Mouse (Mus musculus) MEL (cell line): ENCODE results near the gene Kdr. TPM values are rescaled to one million over a fixed set of nuclear protein-coding genes. Genes with fewer than 3 reads are reported as not detected.

Experiments used
- DNase-seq: peaks from one replicate; pipeline ENCODE4 v3.0.0; 2011; ENCODE audit warnings: low read depth, low spot score
- H3K27ac ChIP-seq: 2 replicates; pipeline ENCODE4 v1.5.1; 2012; ENCODE audit warnings: low read depth, mild to moderate bottlenecking, control low read depth, low read length, moderate library complexity; ENCODE audit not compliant: control insufficient read depth
- H3K27me3 ChIP-seq, 2 experiments: fragments of 150-350 bp in 1 of 2; sonication (generic) in 1 of 2; 2 replicates each; pipeline ENCODE4 v1.6.1; 2012; ENCODE audit warnings: low read length in 2 of 2, mild to moderate bottlenecking in 2 of 2, improper control_type of control experiment in 1 of 2, moderate library complexity in 1 of 2; ENCODE audit not compliant: insufficient read depth in 2 of 2, control insufficient read depth in 1 of 2
- H3K36me3 ChIP-seq, 2 experiments: 2 replicates each; pipeline ENCODE4 v1.6.1; 2012 to 2014; ENCODE audit warnings: low read length in 2 of 2, improper control_type of control experiment in 1 of 2, inconsistent platforms in 1 of 2, mild to moderate bottlenecking in 1 of 2; ENCODE audit not compliant: insufficient read depth in 2 of 2, control insufficient read depth in 1 of 2
- H3K4me1 ChIP-seq, 2 experiments: fragments of 150-350 bp in 1 of 2; sonication (generic) in 1 of 2; 2 replicates each; pipeline ENCODE4 v1.6.1; 2012; ENCODE audit warnings: low read length in 2 of 2, improper control_type of control experiment in 1 of 2, mild to moderate bottlenecking in 1 of 2; ENCODE audit not compliant: insufficient read depth in 2 of 2, control insufficient read depth in 1 of 2
- H3K4me3 ChIP-seq, 2 experiments: fragments of 150-350 bp in 1 of 2; sonication (generic) in 1 of 2; 2 replicates each; pipeline ENCODE4 v1.5.1; 2012; ENCODE audit warnings: low read depth in 2 of 2, low read length in 2 of 2, mild to moderate bottlenecking in 2 of 2, moderate library complexity in 2 of 2, control low read depth in 1 of 2, improper control_type of control experiment in 1 of 2; ENCODE audit not compliant: control insufficient read depth in 1 of 2, insufficient read depth in 1 of 2
- H3K79me2 ChIP-seq: 2 replicates; pipeline ENCODE4 v1.6.1; 2012; ENCODE audit warnings: mild to moderate bottlenecking, low read length, moderate library complexity; ENCODE audit not compliant: control insufficient read depth, poor library complexity, insufficient read depth
- H3K9ac ChIP-seq: 2 replicates; pipeline ENCODE4 v1.6.1; 2012; ENCODE audit warnings: low read depth, mild to moderate bottlenecking, control low read depth, low read length, moderate library complexity; ENCODE audit not compliant: control insufficient read depth, poor library complexity, severe bottlenecking
- H3K9me3 ChIP-seq: fragments of 150-350 bp; sonication (generic); replicated peaks from 2 replicates; pipeline ENCODE4 v1.6.1; 2012; ENCODE audit warnings: mild to moderate bottlenecking, low read length, improper control_type of control experiment, moderate library complexity; ENCODE audit not compliant: insufficient read depth
- E2F4 ChIP-seq: IDR thresholded peaks from 2 replicates; pipeline ENCODE4 v1.6.1; 2011; ENCODE audit warnings: low read depth, low read length, improper control_type of control experiment, borderline replicate concordance
- ELF1 ChIP-seq: IDR thresholded peaks from 2 replicates; pipeline ENCODE4 v1.6.1; 2014; ENCODE audit warnings: low read depth, mild to moderate bottlenecking, inconsistent platforms, low read length, improper control_type of control experiment, moderate library complexity
- EP300 ChIP-seq, 2 experiments: IDR thresholded peaks; 2 replicates each; pipeline ENCODE4 v1.6.1; 2011; ENCODE audit warnings: improper control_type of control experiment in 2 of 2, low read length in 2 of 2, low read depth in 1 of 2, mild to moderate bottlenecking in 1 of 2
- GABPA ChIP-seq: IDR thresholded peaks from 2 replicates; pipeline ENCODE4 v1.6.1; 2012; ENCODE audit warnings: low read depth, mild to moderate bottlenecking, inconsistent platforms, low read length, improper control_type of control experiment, moderate library complexity
- GATA1 ChIP-seq: IDR thresholded peaks from 2 replicates; pipeline ENCODE4 v1.6.1; 2011; ENCODE audit warnings: low read depth, low read length, improper control_type of control experiment
- HCFC1 ChIP-seq: IDR thresholded peaks from 2 replicates; pipeline ENCODE4 v1.6.1; 2012; ENCODE audit warnings: low read depth, mild to moderate bottlenecking, inconsistent platforms, low read length, improper control_type of control experiment, moderate library complexity
- JUND ChIP-seq: IDR thresholded peaks from 2 replicates; pipeline ENCODE4 v1.6.1; 2011; ENCODE audit warnings: low read depth, mild to moderate bottlenecking, improper control_type of control experiment, low read length
- KAT2A ChIP-seq: conservative IDR thresholded peaks from 2 replicates; pipeline ENCODE4 v1.6.1; 2012; ENCODE audit warnings: low read depth, low read length, improper control_type of control experiment, inconsistent platforms
- MEF2A ChIP-seq: IDR thresholded peaks from 2 replicates; pipeline ENCODE4 v1.6.1; 2014; ENCODE audit warnings: low read depth, mild to moderate bottlenecking, inconsistent platforms, low read length, improper control_type of control experiment; ENCODE audit not compliant: poor library complexity, insufficient replicate concordance, severe bottlenecking; ENCODE audit errors: extremely low read depth
- MXI1 ChIP-seq: IDR thresholded peaks from 2 replicates; pipeline ENCODE4 v1.6.1; 2011; ENCODE audit warnings: mild to moderate bottlenecking, low read depth, low read length, improper control_type of control experiment
- NRF1 ChIP-seq: IDR thresholded peaks from 2 replicates; pipeline ENCODE4 v1.6.1; 2014; ENCODE audit warnings: low read depth, mild to moderate bottlenecking, inconsistent platforms, low read length, improper control_type of control experiment, moderate library complexity; ENCODE audit not compliant: poor library complexity, insufficient read depth, severe bottlenecking
- POLR2A ChIP-seq, 2 experiments: IDR thresholded peaks; 2 replicates each; pipeline ENCODE4 v1.6.1; 2011 to 2012; ENCODE audit warnings: low read length in 2 of 2, mild to moderate bottlenecking in 2 of 2, control low read depth in 1 of 2, improper control_type of control experiment in 1 of 2, low read depth in 1 of 2, moderate library complexity in 1 of 2; ENCODE audit not compliant: control insufficient read depth in 1 of 2, insufficient read depth in 1 of 2, poor library complexity in 1 of 2
- POLR2AphosphoS5 ChIP-seq: IDR thresholded peaks from 2 replicates; pipeline ENCODE4 v1.6.1; 2012; ENCODE audit warnings: low read depth, borderline replicate concordance, mild to moderate bottlenecking, inconsistent platforms, low read length, moderate library complexity, mixed read lengths
- RAD21 ChIP-seq: IDR thresholded peaks from 2 replicates; pipeline ENCODE4 v1.6.1; 2011; ENCODE audit warnings: mild to moderate bottlenecking, low read depth, low read length, improper control_type of control experiment
- SIN3A ChIP-seq: IDR thresholded peaks from 2 replicates; pipeline ENCODE4 v1.6.1; 2012; ENCODE audit warnings: low read length, improper control_type of control experiment, inconsistent platforms
- SMC3 ChIP-seq: IDR thresholded peaks from 2 replicates; pipeline ENCODE4 v1.6.1; 2011; ENCODE audit warnings: low read depth, low read length, improper control_type of control experiment
- TBP ChIP-seq: IDR thresholded peaks from 2 replicates; pipeline ENCODE4 v1.8.0; 2011; ENCODE audit warnings: low read depth, low read length, improper control_type of control experiment
- TCF12 ChIP-seq: IDR thresholded peaks from 2 replicates; pipeline ENCODE4 v1.6.1; 2014; ENCODE audit warnings: low read depth, mild to moderate bottlenecking, inconsistent platforms, low read length, improper control_type of control experiment, moderate library complexity
- UBTF ChIP-seq: IDR thresholded peaks from 2 replicates; pipeline ENCODE4 v1.6.1; 2012; ENCODE audit warnings: low read depth, mild to moderate bottlenecking, inconsistent platforms, low read length, improper control_type of control experiment, moderate library complexity, borderline replicate concordance; ENCODE audit not compliant: insufficient read depth
- USF1 ChIP-seq: IDR thresholded peaks from 2 replicates; pipeline ENCODE4 v1.6.1; 2014; ENCODE audit warnings: low read depth, mild to moderate bottlenecking, inconsistent platforms, low read length, improper control_type of control experiment, moderate library complexity
- USF2 ChIP-seq, 2 experiments: IDR thresholded peaks; 2 replicates each; pipeline ENCODE4 v1.6.1; 2011 to 2012; ENCODE audit warnings: improper control_type of control experiment in 2 of 2, low read length in 2 of 2, borderline replicate concordance in 1 of 2, inconsistent platforms in 1 of 2, low read depth in 1 of 2, mild to moderate bottlenecking in 1 of 2; ENCODE audit not compliant: insufficient read depth in 1 of 2
- ZKSCAN1 ChIP-seq: IDR thresholded peaks from 2 replicates; pipeline ENCODE4 v1.6.1; 2012; ENCODE audit warnings: low read depth, mild to moderate bottlenecking, inconsistent platforms, low read length, improper control_type of control experiment, moderate library complexity
- ZMIZ1 ChIP-seq: IDR thresholded peaks from 2 replicates; pipeline ENCODE4 v1.6.1; 2012; ENCODE audit warnings: low read depth, mild to moderate bottlenecking, inconsistent platforms, low read length, improper control_type of control experiment, moderate library complexity
- ZNF384 ChIP-seq: IDR thresholded peaks from 2 replicates; pipeline ENCODE4 v1.6.1; 2012; ENCODE audit warnings: low read depth, mild to moderate bottlenecking, inconsistent platforms, low read length, improper control_type of control experiment
- polyA plus RNA-seq, 2 experiments: library from polyadenylated mRNA; stranded (reverse) in 1 of 2; unstranded in 1 of 2; fragments of >175 nt in 1 of 2; fragments of >200 nt in 1 of 2; gene quantifications; 2 replicates each; pipeline versions ENCODE4 v1.2.1 to v1.2.4; 2012; ENCODE audit warnings: low replicate concordance in 2 of 2, low read depth in 1 of 2; ENCODE audit not compliant: insufficient read length in 2 of 2, insufficient read depth in 1 of 2, missing spikeins in 1 of 2
- total RNA-seq: library from RNA; depleted of rRNA; stranded (reverse); fragments of 300-350 nt; gene quantifications from 2 replicates; pipeline ENCODE4 v1.2.3, GENCODE M21; 2012

Kdr gene
- total and polyA plus RNA-seq, 3 experiments = 0.06 TPM; not detected in 2

GRCm38 (mm10) chr5:75921730-75922387 lies 56.4 kb downstream of the Kdr start:
- Histone ChIP-seq H3K27ac (no peak overlapping the region), H3K36me3 (no peaks in the 10 kb centered on the region), H3K79me2 (no peaks in the 10 kb centered on the region), H3K4me3 (no peak overlapping the region), H3K9ac (no peak overlapping the region)
- DNase-seq = no peak
- no peak for TF ChIP-seq ZKSCAN1
- no peak for TF ChIP-seq MXI1
- no peak for TF ChIP-seq POLR2AphosphoS5
- no peak for TF ChIP-seq USF2 (IDR thresholded peaks at IDR 0.05; ENCODE audit: borderline replicate concordance in 1 of 2, insufficient read depth in 1 of 2, low read depth in 1 of 2, low read length in 2 of 2)
- no peak for TF ChIP-seq GABPA
- TF ChIP-seq MEF2A = no peak
- TF ChIP-seq UBTF = no peak
- TF ChIP-seq JUND = no peak
- TF ChIP-seq POLR2A (IDR thresholded peaks at IDR 0.05; ENCODE audit: control insufficient read depth in 1 of 2, insufficient read depth in 1 of 2, low read depth in 1 of 2, low read length in 2 of 2, poor library complexity in 1 of 2) = no peak
- no peak for TF ChIP-seq NRF1
- TF ChIP-seq ZNF384 = no peak
- TF ChIP-seq TBP = no peak
- TF ChIP-seq KAT2A = no peak
- TF ChIP-seq, all 39 proteins: peak for 0
- Histone ChIP-seq H3K9me3 (no peaks in the 10 kb centered on the region), H3K27me3 (peaks cover 3 to 9% of the 10 kb centered on the region in 2 experiments), H3K4me1 (no peaks in the 10 kb centered on the region; a peak in 1 of 4 replicates)

- no peak overlapping the region for H3K27ac ChIP-seq
- no peaks in the 10 kb centered on the region; a peak in 1 of 4 replicates for H3K4me1 ChIP-seq
- H3K79me2 ChIP-seq = no peaks in the 10 kb centered on the region
- TF ChIP-seq USF2 (IDR thresholded peaks at IDR 0.05; ENCODE audit: borderline replicate concordance in 1 of 2, insufficient read depth in 1 of 2, low read depth in 1 of 2, low read length in 2 of 2) (no peak), TCF12 (no peak), KAT2A (no peak), EP300 (IDR thresholded peaks at IDR 0.05; ENCODE audit: low read depth in 1 of 2, low read length in 2 of 2) (no peak), TBP (no peak), USF1 (no peak), RAD21 (no peak), GATA1 (no peak), E2F4 (no peak), ZMIZ1 (no peak), JUND (no peak), GABPA (no peak), ZNF384 (no peak), SIN3A (no peak), HCFC1 (no peak), SMC3 (no peak), MEF2A (no peak), POLR2AphosphoS5 (no peak), ELF1 (no peak)
- H3K27me3 ChIP-seq = peaks cover 3 to 17% of the 10 kb centered on the region in 2 experiments
- no peak overlapping the region for H3K4me3 ChIP-seq
- DNase-seq = no peak
- no peaks in the 10 kb centered on the region for H3K9me3 ChIP-seq
- H3K36me3 ChIP-seq = no peaks in the 10 kb centered on the region
- H3K9ac ChIP-seq = no peak overlapping the region
These were observed 58.7 kb downstream of the Kdr start for GRCm38 (mm10) chr5:75919601-75920000.
